Mouse (Mus musculus): Measurements from ENCODE around the gene Zfp354b.

Zfp354b gene

GRCm38 (mm10) chr11:50931451-50931866 lies at the start of gene Zfp354b:
Gene Zfp354b, minus strand, starts transcription at chr11:50931633.
- peak; percentile 83 for DNase-seq

GRCm38 (mm10) chr11:50977216-50977615 lies 45.8 kb upstream of the Zfp354b start:
- DNase-seq: peak; percentile 3

GRCm38 (mm10) chr11:50966230-50966629 lies 34.8 kb upstream of the Zfp354b start, which contains the start of gene Olfr1378:
Gene Olfr1378, plus strand, starts transcription at chr11:50966530.
- DNase-seq: no peak

- DNase-seq: no peak
Measured at GRCm38 (mm10) chr11:50964886-50965285, 33.5 kb upstream of the Zfp354b start.

- DNase-seq: no peak
Measured at GRCm38 (mm10) chr11:50953665-50954064, 22.2 kb upstream of the Zfp354b start, which contains the start of gene Prop1. Gene Prop1, minus strand, starts transcription at chr11:50953765.

GRCm38 (mm10) chr11:50952290-50952689 lies 20.9 kb upstream of the Zfp354b start:
- DNase-seq: no peak

GRCm38 (mm10) chr11:50943506-50943905 lies 12.1 kb upstream of the Zfp354b start, which contains the start of gene 4933414I15Rik:
Gene 4933414I15Rik, minus strand, starts transcription at chr11:50943765.
- DNase-seq: no peak

- DNase-seq: no peak
Measured at GRCm38 (mm10) chr11:50942386-50942785, 11.0 kb upstream of the Zfp354b start.

- DNase-seq: no peak
Measured at GRCm38 (mm10) chr11:50939621-50940366, 8.4 kb upstream of the Zfp354b start.

GRCm38 (mm10) chr11:50938435-50938834 lies 7.0 kb upstream of the Zfp354b start:
- DNase-seq: no peak

GRCm38 (mm10) chr11:50932040-50932439 lies 607 bp upstream of the Zfp354b start:
- DNase-seq: no peak

- no peak for DNase-seq
Measured at GRCm38 (mm10) chr11:50931021-50931420, 412 bp downstream of the Zfp354b start.

- DNase-seq: peak; percentile 18
Measured at GRCm38 (mm10) chr11:50930469-50931014, 891 bp downstream of the Zfp354b start.

GRCm38 (mm10) chr11:50915671-50916320 lies 15.6 kb downstream of the Zfp354b start, which contains the start of gene Zfp2:
Gene Zfp2, minus strand, starts transcription at chr11:50916165.
- DNase-seq: peak; percentile 92

GRCm38 (mm10) chr11:50914461-50914860 lies 17.0 kb downstream of the Zfp354b start:
- no peak for DNase-seq

GRCm38 (mm10) chr11:50913301-50913700 lies 18.1 kb downstream of the Zfp354b start:
- no peak for DNase-seq

- DNase-seq: no peak
Measured at GRCm38 (mm10) chr11:50908136-50908535, 23.3 kb downstream of the Zfp354b start.

- DNase-seq: no peak
Measured at GRCm38 (mm10) chr11:50897359-50897758, 34.1 kb downstream of the Zfp354b start.

GRCm38 (mm10) chr11:50892441-50892840 lies 39.0 kb downstream of the Zfp354b start:
- no peak for DNase-seq

GRCm38 (mm10) chr11:50887390-50888128 lies 43.9 kb downstream of the Zfp354b start, which contains the start of gene Zfp454:
Gene Zfp454, minus strand, starts transcription at chr11:50887651.
- peak; percentile 86 for DNase-seq

- DNase-seq: peak; percentile 24
Measured at GRCm38 (mm10) chr11:50886933-50887293, 44.5 kb downstream of the Zfp354b start.

- DNase-seq: peak; percentile 19
Measured at GRCm38 (mm10) chr11:50886231-50886932, 45.1 kb downstream of the Zfp354b start.

Measured in right cerebral cortex, postnatal 4 days (tissue).